Mouse (Mus musculus) CH12.LX (cell line): ENCODE data around the gene Gal3st4. TPM values are rescaled to one million over a fixed set of nuclear protein-coding genes. Genes with fewer than 3 reads are reported as not detected.
A peak's percentile ranks its signal among the peaks of the same experiment; 100 is the strongest.
"Not testable (repeated sequence)": the region's sequence is repeated elsewhere in the genome, so short reads cannot be mapped to it uniquely, and the experiment has no call there.

Experiments
- DNase-seq: peaks from one replicate; pipeline ENCODE4 v3.0.0-alpha.2; 2013; ENCODE audit errors: extremely low read depth
- H3K27ac ChIP-seq: 2 replicates; pipeline ENCODE4 v1.5.1; 2012; ENCODE audit warnings: low read depth, mild to moderate bottlenecking, control low read depth, moderate library complexity; ENCODE audit not compliant: insufficient read depth
- H3K27me3 ChIP-seq: replicated peaks from 2 replicates; pipeline ENCODE3; 2012; ENCODE audit warnings: inconsistent platforms
- H3K36me3 ChIP-seq, 2 experiments: replicated peaks in 1 of 2; 2 replicates each; pipeline versions ENCODE3 to v1.6.1; 2012; ENCODE audit warnings: inconsistent platforms in 1 of 2, low read length in 1 of 2, mild to moderate bottlenecking in 1 of 2, mixed read lengths in 1 of 2, moderate library complexity in 1 of 2; ENCODE audit not compliant: control insufficient read depth in 1 of 2, insufficient read depth in 1 of 2
- H3K4me1 ChIP-seq, 2 experiments: 2 replicates each; pipeline ENCODE4 v1.6.1; 2012; ENCODE audit warnings: inconsistent platforms in 1 of 2, moderate library complexity in 1 of 2; ENCODE audit not compliant: insufficient read depth in 2 of 2, control insufficient read depth in 1 of 2
- H3K4me2 ChIP-seq: 2 replicates; pipeline ENCODE4 v1.6.1; 2012; ENCODE audit warnings: low read depth, mild to moderate bottlenecking, control low read depth; ENCODE audit not compliant: poor library complexity, insufficient read depth, severe bottlenecking
- H3K4me3 ChIP-seq, 3 experiments: fragments of 150-350 bp in 1 of 3; sonication (generic) in 1 of 3; replicated peaks in 1 of 3; 2 replicates each; pipeline versions ENCODE3 to v1.5.1; 2011 to 2012; ENCODE audit warnings: low read depth in 2 of 3, low read length in 2 of 3, mild to moderate bottlenecking in 2 of 3, moderate library complexity in 2 of 3, control low read depth in 1 of 3, improper control_type of control experiment in 1 of 3, inconsistent platforms in 1 of 3, mixed read lengths in 1 of 3; ENCODE audit not compliant: poor library complexity in 1 of 3
- H3K79me2 ChIP-seq: replicated peaks from 2 replicates; pipeline ENCODE4 v1.6.1; 2012; ENCODE audit warnings: mild to moderate bottlenecking, moderate library complexity; ENCODE audit not compliant: control insufficient read depth, poor library complexity, insufficient read depth, severe bottlenecking; ENCODE audit errors: extremely low read depth
- H3K9ac ChIP-seq: 2 replicates; pipeline ENCODE4 v1.6.1; 2012; ENCODE audit warnings: low read depth, mild to moderate bottlenecking, control low read depth, moderate library complexity; ENCODE audit not compliant: insufficient read depth
- H3K9me3 ChIP-seq: replicated peaks from 2 replicates; pipeline ENCODE3; 2012; ENCODE audit warnings: low read length, inconsistent platforms, mixed read lengths
- EP300 ChIP-seq: IDR thresholded peaks from 2 replicates; pipeline ENCODE4 v1.6.1; 2011; ENCODE audit warnings: low read length, improper control_type of control experiment
- ETS1 ChIP-seq: conservative IDR thresholded peaks from 2 replicates; pipeline ENCODE4 v1.6.1; 2012; ENCODE audit warnings: low read depth, mild to moderate bottlenecking, inconsistent platforms, low read length, improper control_type of control experiment, moderate library complexity
- IRF4 ChIP-seq: IDR thresholded peaks from 2 replicates; pipeline ENCODE4 v1.6.1; 2014; ENCODE audit warnings: low read depth, mild to moderate bottlenecking, inconsistent platforms, low read length, improper control_type of control experiment
- JUN ChIP-seq: IDR thresholded peaks from 2 replicates; pipeline ENCODE4 v1.6.1; 2011; ENCODE audit warnings: low read depth, mild to moderate bottlenecking, low read length, improper control_type of control experiment, moderate library complexity; ENCODE audit not compliant: insufficient read depth
- dilution Hi-C: fragments of 300-500 bp; cut with MboI; formaldehyde crosslinking; loops from 2 replicates; pipeline ENCODE4 v1.14.3; 2020; ENCODE audit warnings: low sequenced_read_pairs; ENCODE audit not compliant: extremely low pct_unique_long_range_greater_than_20kb, extremely low pct_ligation_motif_present
- in situ Hi-C: fragments of 300-500 bp; cut with MboI; formaldehyde crosslinking; loops from 3 replicates; pipeline ENCODE4 v1.14.3; 2019; ENCODE audit warnings: low sequenced_read_pairs, low pct_ligation_motif_present, low pct_unique_long_range_greater_than_20kb, mixed read lengths
- polyA plus RNA-seq: library from polyadenylated mRNA; unstranded; fragments of >175 nt; gene quantifications from 2 replicates; pipeline ENCODE4 v1.2.1, GENCODE M21; 2012; ENCODE audit warnings: low read depth; ENCODE audit not compliant: insufficient read length
- total RNA-seq, 2 experiments: library from RNA; depleted of rRNA; stranded (reverse); fragments of 300-350 nt in 1 of 2; fragments of >200 nt in 1 of 2; gene quantifications; 2 replicates each; pipeline ENCODE4 v1.2.3; 2012 to 2014

Gal3st4 gene
- total and polyA plus RNA-seq, 3 experiments, result 0.21 TPM; not detected in 2

- peak; percentile 73 for DNase-seq
- H3K9ac ChIP-seq, result not testable (repeated sequence)
Measured at GRCm38 (mm10) chr5:138216632-138217031, 56.0 kb downstream of the Gal3st4 start.

More at GRCm38 (mm10) chr5:138216632-138217031, 56.0 kb downstream of the Gal3st4 start:
- H3K27ac ChIP-seq, in situ Hi-C loops, H3K79me2 ChIP-seq, H3K9me3 ChIP-seq, H3K4me2 ChIP-seq, H3K4me3 ChIP-seq, H3K36me3 ChIP-seq, H3K4me1 ChIP-seq, H3K27me3 ChIP-seq, dilution Hi-C loops: not testable (repeated sequence)
- TF ChIP-seq JUN (peak; percentile 11; the same call in 1 of the 2 replicates), EP300 (peak; percentile 71), ETS1 (0 out of 2 replicates have a peak, but pooled peaks have one; percentile 19), IRF4 (peak; percentile 63; the same call in 1 of the 2 replicates)

Other genes with a start within 250 kb of the Gal3st4 start
- not detected in 2 replicates for gene Smok3c, start 219.6 kb downstream of the Gal3st4 start, total RNA-seq (2012; rRNA removed)
- gene Smok3c, start 219.6 kb downstream of the Gal3st4 start, total RNA-seq (2014; rRNA removed), result not detected in 2 replicates
- gene Smok3c, start 219.6 kb downstream of the Gal3st4 start, polyA plus RNA-seq, result not detected in 2 replicates
- gene Zkscan1, start 187.8 kb downstream of the Gal3st4 start, total RNA-seq (2012; rRNA removed), result 9.5 and 10.5 TPM in 2 replicates
- gene Zkscan1, start 187.8 kb downstream of the Gal3st4 start, total RNA-seq (2014; rRNA removed), result 10.7 and 12.0 TPM in 2 replicates
- gene Zkscan1, start 187.8 kb downstream of the Gal3st4 start, polyA plus RNA-seq, result 8.9 and 9.2 TPM in 2 replicates
- gene Zscan21, start 155.9 kb downstream of the Gal3st4 start, total RNA-seq (2012; rRNA removed), result 9.0 and 10.8 TPM in 2 replicates
- 9.0 and 9.6 TPM in 2 replicates for gene Zscan21, start 155.9 kb downstream of the Gal3st4 start, total RNA-seq (2014; rRNA removed)
- gene Zscan21, start 155.9 kb downstream of the Gal3st4 start, polyA plus RNA-seq, result 12.1 and 13.6 TPM in 2 replicates
- gene Zfp113, start 117.1 kb downstream of the Gal3st4 start, total RNA-seq (2012; rRNA removed), result 5.2 and 5.8 TPM in 2 replicates
- gene Zfp113, start 117.1 kb downstream of the Gal3st4 start, total RNA-seq (2014; rRNA removed), result 5.5 and 7.0 TPM in 2 replicates
- 4.1 and 4.4 TPM in 2 replicates for gene Zfp113, start 117.1 kb downstream of the Gal3st4 start, polyA plus RNA-seq
- gene Cops6, start 111.8 kb downstream of the Gal3st4 start, total RNA-seq (2012; rRNA removed), result 78.4 and 80.6 TPM in 2 replicates
- 86.4 and 88.4 TPM in 2 replicates for gene Cops6, start 111.8 kb downstream of the Gal3st4 start, total RNA-seq (2014; rRNA removed)
- 205 and 210 TPM in 2 replicates for gene Cops6, start 111.8 kb downstream of the Gal3st4 start, polyA plus RNA-seq
- gene Ap4m1, start 100.8 kb downstream of the Gal3st4 start, total RNA-seq (2012; rRNA removed), result 16.7 and 17.4 TPM in 2 replicates
- gene Ap4m1, start 100.8 kb downstream of the Gal3st4 start, total RNA-seq (2014; rRNA removed), result 20.4 and 21.5 TPM in 2 replicates
- 26.3 and 27.5 TPM in 2 replicates for gene Ap4m1, start 100.8 kb downstream of the Gal3st4 start, polyA plus RNA-seq
- gene Mcm7, start 100.4 kb downstream of the Gal3st4 start, total RNA-seq (2012; rRNA removed), result 146 and 193 TPM in 2 replicates
- gene Mcm7, start 100.4 kb downstream of the Gal3st4 start, total RNA-seq (2014; rRNA removed), result 206 and 209 TPM in 2 replicates
- 267 and 277 TPM in 2 replicates for gene Mcm7, start 100.4 kb downstream of the Gal3st4 start, polyA plus RNA-seq
- gene Taf6, start 85.4 kb downstream of the Gal3st4 start, total RNA-seq (2012; rRNA removed), result 60.9 and 62.1 TPM in 2 replicates
- gene Taf6, start 85.4 kb downstream of the Gal3st4 start, total RNA-seq (2014; rRNA removed), result 59.8 and 60.2 TPM in 2 replicates
- gene Taf6, start 85.4 kb downstream of the Gal3st4 start, polyA plus RNA-seq, result 56.8 and 61.5 TPM in 2 replicates
- 19.2 and 22.5 TPM in 2 replicates for gene Cnpy4, start 85.4 kb downstream of the Gal3st4 start, total RNA-seq (2012; rRNA removed)
- gene Cnpy4, start 85.4 kb downstream of the Gal3st4 start, total RNA-seq (2014; rRNA removed), result 21.6 and 26.7 TPM in 2 replicates
- 24.9 and 31.0 TPM in 2 replicates for gene Cnpy4, start 85.4 kb downstream of the Gal3st4 start, polyA plus RNA-seq
- gene Mblac1, start 78.5 kb downstream of the Gal3st4 start, total RNA-seq (2012; rRNA removed), result 0.84 and 1.4 TPM in 2 replicates
- gene Mblac1, start 78.5 kb downstream of the Gal3st4 start, total RNA-seq (2014; rRNA removed), result 0.17 TPM in 1 of 2 replicates, not detected in the other
- 0.31 and 0.41 TPM in 2 replicates for gene Mblac1, start 78.5 kb downstream of the Gal3st4 start, polyA plus RNA-seq
- not detected in 2 replicates for gene Nxpe5, start 46.9 kb downstream of the Gal3st4 start, total RNA-seq (2012; rRNA removed)
- not detected in 2 replicates for gene Nxpe5, start 46.9 kb downstream of the Gal3st4 start, total RNA-seq (2014; rRNA removed)
- gene Nxpe5, start 46.9 kb downstream of the Gal3st4 start, polyA plus RNA-seq, result not detected in 2 replicates
- gene Lamtor4, start 17.4 kb downstream of the Gal3st4 start, total RNA-seq (2012; rRNA removed), result 42.0 and 44.0 TPM in 2 replicates
- 40.1 and 40.3 TPM in 2 replicates for gene Lamtor4, start 17.4 kb downstream of the Gal3st4 start, total RNA-seq (2014; rRNA removed)
- gene Lamtor4, start 17.4 kb downstream of the Gal3st4 start, polyA plus RNA-seq, result 24.5 and 35.5 TPM in 2 replicates
- gene BC037034, start 8.8 kb downstream of the Gal3st4 start, total RNA-seq (2012; rRNA removed), result 11.2 and 15.9 TPM in 2 replicates
- gene BC037034, start 8.8 kb downstream of the Gal3st4 start, total RNA-seq (2014; rRNA removed), result 4.4 and 4.5 TPM in 2 replicates
- gene BC037034, start 8.8 kb downstream of the Gal3st4 start, polyA plus RNA-seq, result 15.4 and 15.6 TPM in 2 replicates
- gene Gm43720, start 7.1 kb upstream of the Gal3st4 start, total RNA-seq (2012; rRNA removed), result not detected in 2 replicates
- gene Gm43720, start 7.1 kb upstream of the Gal3st4 start, total RNA-seq (2014; rRNA removed), result not detected in 2 replicates
- not detected in 2 replicates for gene Gm43720, start 7.1 kb upstream of the Gal3st4 start, polyA plus RNA-seq
- gene Gpc2, start 7.2 kb upstream of the Gal3st4 start, total RNA-seq (2012; rRNA removed), result not detected in 2 replicates
- not detected in 2 replicates for gene Gpc2, start 7.2 kb upstream of the Gal3st4 start, total RNA-seq (2014; rRNA removed)
- not detected in 2 replicates for gene Gpc2, start 7.2 kb upstream of the Gal3st4 start, polyA plus RNA-seq
- gene Stag3, start 7.4 kb upstream of the Gal3st4 start, total RNA-seq (2012; rRNA removed), result not detected in 2 replicates
- not detected in 2 replicates for gene Stag3, start 7.4 kb upstream of the Gal3st4 start, total RNA-seq (2014; rRNA removed)
- gene Stag3, start 7.4 kb upstream of the Gal3st4 start, polyA plus RNA-seq, result not detected in 2 replicates
- gene Pvrig, start 69.1 kb upstream of the Gal3st4 start, total RNA-seq (2012; rRNA removed), result 0.21 TPM in 1 of 2 replicates, not detected in the other
- 0.23 and 0.87 TPM in 2 replicates for gene Pvrig, start 69.1 kb upstream of the Gal3st4 start, total RNA-seq (2014; rRNA removed)
- 0.45 and 0.50 TPM in 2 replicates for gene Pvrig, start 69.1 kb upstream of the Gal3st4 start, polyA plus RNA-seq
- gene Zfp157, start 168.6 kb upstream of the Gal3st4 start, total RNA-seq (2012; rRNA removed), result 8.6 and 8.7 TPM in 2 replicates
- gene Zfp157, start 168.6 kb upstream of the Gal3st4 start, total RNA-seq (2014; rRNA removed), result 12.7 and 12.9 TPM in 2 replicates
- 7.8 and 7.9 TPM in 2 replicates for gene Zfp157, start 168.6 kb upstream of the Gal3st4 start, polyA plus RNA-seq